Mouse (Mus musculus) olfactory bulb, adult 2 months (tissue): ENCODE data around the gene Fgf7.

Experiments used
- CTCF ChIP-seq: fragments of 200-500 bp; IDR thresholded peaks from 2 replicates; pipeline ENCODE4 v1.5.1; 2012; ENCODE audit warnings: low read depth, mild to moderate bottlenecking, low read length, moderate library complexity; ENCODE audit not compliant: insufficient read depth
- POLR2A ChIP-seq: fragments of 200-500 bp; IDR thresholded peaks from 2 replicates; pipeline ENCODE4 v1.6.1; 2012; ENCODE audit warnings: mild to moderate bottlenecking, low read depth, low read length, moderate library complexity; ENCODE audit not compliant: insufficient read depth

DNA sequence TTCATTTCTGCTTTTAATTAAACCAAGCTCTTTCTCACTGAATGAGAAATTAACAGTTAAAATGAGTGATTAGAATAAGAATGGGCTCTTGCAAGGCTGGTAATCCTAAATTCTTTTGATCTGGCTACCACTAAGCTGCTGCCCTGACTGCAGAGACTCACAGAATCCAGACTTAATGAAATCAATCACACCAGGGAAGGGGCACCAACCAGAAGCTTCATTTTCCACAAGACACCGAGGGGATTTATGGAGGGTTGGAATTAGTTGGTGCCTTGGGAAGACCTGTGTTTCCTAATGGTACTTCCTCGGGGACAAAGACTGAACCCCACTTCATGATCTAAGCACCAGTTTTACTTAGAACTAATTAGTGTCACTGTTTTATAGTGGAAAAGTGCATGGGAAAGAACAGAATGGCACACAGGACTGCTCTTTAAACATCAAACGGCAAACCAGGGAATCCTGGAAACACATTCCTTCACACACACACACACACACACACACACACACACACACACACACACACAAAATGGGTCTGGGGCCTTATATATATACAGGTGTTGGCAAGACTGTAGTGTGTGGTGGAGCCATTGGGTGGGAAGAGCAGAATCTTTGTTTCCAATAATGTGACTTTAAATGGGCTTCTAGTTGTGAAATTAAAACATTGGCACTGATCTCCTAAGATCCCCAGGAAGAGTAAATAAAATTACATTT lies 18.5 kb upstream of the Fgf7 start:
- TF ChIP-seq CTCF (no peak), POLR2A (no peak)
